Mouse (Mus musculus) cerebellum, adult 11-12 months (tissue): ENCODE measurements around the gene Serpina3n.
"Not testable (repeated sequence)": the region's sequence is repeated elsewhere in the genome, so short reads cannot be mapped to it uniquely, and the experiment has no call there.

Experiments
- DNase-seq: peaks from one replicate; pipeline ENCODE4 v3.0.0; 2022

Gene Serpina3n

GRCm38 (mm10) chr12:104433951-104434735 is 27.6 kb downstream of the Serpina3n start:
- DNase-seq: no peak

GRCm38 (mm10) chr12:104440087-104440760 is 33.7 kb downstream of the Serpina3n start:
- DNase-seq: peak; percentile 70

GRCm38 (mm10) chr12:104443716-104444115 is 37.2 kb downstream of the Serpina3n start:
- no peak for DNase-seq

GRCm38 (mm10) chr12:104447056-104447455 is 40.5 kb downstream of the Serpina3n start:
- not testable (repeated sequence) for DNase-seq

GRCm38 (mm10) chr12:104448099-104448498 is 41.6 kb downstream of the Serpina3n start:
- no peak for DNase-seq

GRCm38 (mm10) chr12:104450257-104450656 is 43.7 kb downstream of the Serpina3n start:
- no peak for DNase-seq

GRCm38 (mm10) chr12:104453002-104453401 is 46.5 kb downstream of the Serpina3n start:
- no peak for DNase-seq

GRCm38 (mm10) chr12:104459377-104459776 is 52.8 kb downstream of the Serpina3n start:
- no peak for DNase-seq

GRCm38 (mm10) chr12:104461372-104461771 is 54.8 kb downstream of the Serpina3n start:
- no peak for DNase-seq
